Mouse (Mus musculus) retina, embryonic 14.5 days (tissue): Measurements from ENCODE around the gene Cx3cr1.

Experiments used
- DNase-seq: peaks from one replicate; pipeline ENCODE4 v3.0.0-alpha.2; 2015; ENCODE audit warnings: low spot score

Cx3cr1 gene

GRCm38 (mm10) chr9:119888843-119889246 lies 180.8 kb downstream of the Cx3cr1 start:
- peak; percentile 11 for DNase-seq

- DNase-seq: no peak
Measured at GRCm38 (mm10) chr9:119887144-119887901, 182.4 kb downstream of the Cx3cr1 start.

- DNase-seq: no peak
Measured at GRCm38 (mm10) chr9:119854170-119854569, 215.5 kb downstream of the Cx3cr1 start.

- DNase-seq: peak; percentile 21
Measured at GRCm38 (mm10) chr9:119853071-119853846, 216.4 kb downstream of the Cx3cr1 start.

- DNase-seq: peak; percentile 63
Measured at GRCm38 (mm10) chr9:119852347-119853030, 217.2 kb downstream of the Cx3cr1 start.
